Mouse (Mus musculus): ENCODE data around the gene Olfr545.
A peak's percentile ranks its signal among the peaks of the same experiment; 100 is the strongest.

The Olfr545 gene

GRCm38 (mm10) chr7:102478926-102479325, 20.4 kb downstream of the Olfr545 start:
- no peak for DNase-seq

- DNase-seq = no peak
These were observed 20.9 kb downstream of the Olfr545 start for GRCm38 (mm10) chr7:102478425-102478824.

- DNase-seq = no peak
These were observed 22.0 kb downstream of the Olfr545 start for GRCm38 (mm10) chr7:102477377-102477776.

GRCm38 (mm10) chr7:102476601-102477000, 22.8 kb downstream of the Olfr545 start:
- no peak for DNase-seq

GRCm38 (mm10) chr7:102472675-102473074, 26.7 kb downstream of the Olfr545 start:
- no peak for DNase-seq

GRCm38 (mm10) chr7:102467566-102467965, 31.8 kb downstream of the Olfr545 start:
- no peak for DNase-seq

GRCm38 (mm10) chr7:102458618-102459380, 40.6 kb downstream of the Olfr545 start:
- DNase-seq = no peak

GRCm38 (mm10) chr7:102446438-102446837, 52.9 kb downstream of the Olfr545 start:
- no peak for DNase-seq

GRCm38 (mm10) chr7:102444301-102444700, 55.1 kb downstream of the Olfr545 start:
- no peak for DNase-seq

GRCm38 (mm10) chr7:102442432-102442831, 56.9 kb downstream of the Olfr545 start:
- DNase-seq = no peak

GRCm38 (mm10) chr7:102441657-102442391, 57.5 kb downstream of the Olfr545 start, which contains the start of gene Rrm1:
Gene Rrm1 (plus strand): TSS chr7:102441695.
- DNase-seq = peak; percentile 95

Measured in cerebellum, postnatal 25 days (tissue).